Mouse (Mus musculus): Measurements from ENCODE around the gene Peak1. TPM values are rescaled to one million over a fixed set of nuclear protein-coding genes. Genes with fewer than 3 reads are reported as not detected.
A peak's percentile ranks its signal among the peaks of the same experiment; 100 is the strongest.

The Peak1 gene
- total RNA-seq, 2 experiments from 2014 or later: 17.7 to 18.6 TPM

DNA sequence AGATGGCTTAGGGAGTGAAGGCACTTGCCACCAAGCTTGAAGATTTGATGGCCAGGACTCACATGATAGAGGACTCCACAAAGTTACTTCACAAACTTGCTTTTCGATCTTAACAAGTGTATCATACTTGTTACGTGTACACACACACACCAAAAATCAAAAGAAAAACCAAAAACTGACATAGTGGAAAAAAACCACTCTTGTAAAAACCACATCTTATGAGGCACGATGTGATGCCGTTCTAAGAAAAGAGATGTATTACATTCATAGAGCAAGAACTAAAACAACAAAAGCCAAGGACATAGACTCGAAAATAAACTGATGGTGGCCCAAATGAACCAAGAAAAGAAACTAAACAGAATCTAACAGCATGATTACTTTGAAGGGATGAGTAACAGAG lies 92.1 kb downstream of the Peak1 start:
- intact Hi-C loops (cut with DNase I): no loop called here
- no peak for DNase-seq

DNA sequence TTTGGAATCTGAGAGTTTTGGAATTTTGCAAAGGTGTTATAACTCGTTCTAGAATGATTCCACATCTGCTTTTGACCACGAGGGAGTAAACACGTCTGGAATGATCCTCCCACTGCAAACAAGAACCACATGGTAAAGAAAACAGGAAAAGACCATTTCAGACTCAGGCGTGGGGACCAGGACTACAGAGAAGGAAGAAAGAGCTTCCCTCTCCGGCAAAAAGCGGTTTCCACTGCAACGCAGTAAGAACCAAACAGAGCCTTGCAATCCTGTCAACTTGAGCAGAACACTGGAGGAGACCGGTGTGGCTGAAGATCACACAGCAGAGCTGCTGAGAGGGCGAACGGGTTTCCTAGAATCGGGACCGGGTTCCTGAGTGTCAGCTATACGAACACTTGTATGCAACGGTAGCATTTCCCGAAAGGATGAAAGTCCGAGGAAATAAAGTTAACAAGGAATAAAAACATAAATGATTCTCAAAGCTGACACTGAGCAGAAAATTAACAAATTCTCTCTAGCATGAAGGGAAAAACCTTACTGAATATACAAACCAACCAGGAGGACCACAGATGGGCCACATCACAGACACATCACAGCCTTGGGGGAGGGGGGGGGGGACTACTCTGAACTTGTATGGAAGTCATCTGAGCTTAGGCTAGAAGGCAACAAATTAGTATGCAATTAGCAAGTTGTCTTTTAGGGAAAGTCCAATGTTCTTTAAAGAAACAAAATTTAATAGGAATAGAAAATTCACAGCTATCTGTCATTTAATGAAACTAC lies 93.1 kb downstream of the Peak1 start:
- intact Hi-C loops (cut with DNase I): no loop called here

GRCm38 (mm10) chr9:56321291-56321690 lies 96.6 kb downstream of the Peak1 start:
- intact Hi-C loops (cut with DNase I): no loop called here

More for the DNA sequence above, 93.1 kb downstream of the Peak1 start:
- DNase-seq: no peak

GRCm38 (mm10) chr9:56314326-56314725 lies 103.5 kb downstream of the Peak1 start:
- intact Hi-C loops (cut with DNase I): no loop called here
- no peak for DNase-seq

More at GRCm38 (mm10) chr9:56321291-56321690, 96.6 kb downstream of the Peak1 start:
- no peak for DNase-seq

- intact Hi-C loops (cut with DNase I): no loop called here
- DNase-seq: no peak
Measured at GRCm38 (mm10) chr9:56309079-56309478, 108.8 kb downstream of the Peak1 start.

GRCm38 (mm10) chr9:56304526-56304925 lies 113.3 kb downstream of the Peak1 start:
- intact Hi-C loops (cut with DNase I): no loop called here
- no peak for DNase-seq

DNA sequence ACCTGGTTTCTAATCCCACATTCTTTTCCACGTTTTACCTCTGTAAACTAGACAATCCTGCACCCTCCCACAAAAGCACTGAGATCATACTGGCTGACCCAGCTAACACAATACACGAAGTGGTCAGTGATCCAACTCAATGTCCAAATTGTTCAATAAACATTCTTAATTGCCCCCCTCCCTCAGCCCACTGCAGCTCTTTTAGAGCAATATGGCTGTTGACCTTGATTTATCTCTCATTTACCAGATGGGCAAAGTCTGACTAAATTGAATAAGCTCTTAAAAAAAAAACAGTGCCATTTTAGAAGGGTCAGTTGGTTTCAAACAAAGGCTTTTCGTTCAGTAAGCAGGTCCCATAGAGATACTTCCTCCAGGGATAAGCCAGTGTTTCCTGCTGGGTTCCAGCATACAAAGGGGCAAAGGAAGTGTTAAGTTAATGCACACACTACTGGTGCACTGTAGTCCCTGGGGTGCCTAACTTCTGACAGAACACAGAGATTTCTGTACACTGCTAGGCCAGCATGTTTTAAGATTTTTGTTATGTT lies 114.9 kb downstream of the Peak1 start:
- intact Hi-C loops (cut with DNase I): no loop called here
- DNase-seq: no peak

GRCm38 (mm10) chr9:56290019-56290418 lies 127.8 kb downstream of the Peak1 start:
- intact Hi-C loops (cut with DNase I): no loop called here
- no peak for DNase-seq

DNA sequence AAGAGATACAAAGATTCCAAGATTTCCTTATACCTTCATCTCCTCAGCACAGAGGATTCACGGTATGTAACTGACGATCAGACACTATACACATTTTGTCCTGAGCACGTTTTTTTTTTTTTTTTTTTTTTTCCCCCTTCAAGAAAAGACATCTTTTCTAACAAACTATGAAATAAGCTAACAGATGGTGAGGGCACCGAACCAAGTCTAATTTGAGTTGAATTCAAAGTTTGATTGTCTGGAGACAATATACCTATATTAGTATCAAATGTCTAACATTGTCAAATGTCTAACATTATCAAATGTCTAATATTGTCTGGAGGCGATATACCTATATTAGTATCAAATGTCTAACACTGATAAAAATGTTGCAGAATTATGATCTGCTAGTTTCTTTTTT lies 135.4 kb downstream of the Peak1 start:
- DNase-seq: no peak
- intact Hi-C loops (cut with DNase I): no loop called here

GRCm38 (mm10) chr9:56273576-56273975 lies 144.3 kb downstream of the Peak1 start:
- intact Hi-C loops (cut with DNase I): loop anchor here (5.0 kb wide), 1 partner anchor 234 kb away; no protein-coding TSS in a partner anchor

DNA sequence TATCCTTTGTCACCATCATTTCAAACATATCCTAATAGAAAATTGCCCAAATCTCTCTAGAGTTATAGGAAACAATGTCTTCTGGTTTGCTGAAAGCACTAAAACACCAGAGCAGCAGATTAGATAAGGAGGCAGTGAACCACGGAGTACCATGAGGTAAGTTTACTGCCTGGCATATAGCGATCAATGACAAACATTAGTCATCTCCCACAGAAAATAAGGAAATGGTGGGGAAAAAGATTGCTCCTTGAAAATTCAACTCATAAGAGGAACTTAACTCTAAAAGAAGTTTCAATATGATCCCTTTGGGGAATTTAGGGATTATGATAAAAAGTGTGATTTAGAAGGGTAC lies 145.6 kb downstream of the Peak1 start:
- intact Hi-C loops (cut with DNase I): loop anchor here (5.0 kb wide), 1 partner anchor 235 kb away; no protein-coding TSS in a partner anchor
- no peak for DNase-seq

More at GRCm38 (mm10) chr9:56273576-56273975, 144.3 kb downstream of the Peak1 start:
- DNase-seq: no peak

GRCm38 (mm10) chr9:56271326-56272246 lies 146.3 kb downstream of the Peak1 start:
- intact Hi-C loops (cut with DNase I): loop anchor here (5.0 kb wide), 1 partner anchor 236 kb away; no protein-coding TSS in a partner anchor

DNA sequence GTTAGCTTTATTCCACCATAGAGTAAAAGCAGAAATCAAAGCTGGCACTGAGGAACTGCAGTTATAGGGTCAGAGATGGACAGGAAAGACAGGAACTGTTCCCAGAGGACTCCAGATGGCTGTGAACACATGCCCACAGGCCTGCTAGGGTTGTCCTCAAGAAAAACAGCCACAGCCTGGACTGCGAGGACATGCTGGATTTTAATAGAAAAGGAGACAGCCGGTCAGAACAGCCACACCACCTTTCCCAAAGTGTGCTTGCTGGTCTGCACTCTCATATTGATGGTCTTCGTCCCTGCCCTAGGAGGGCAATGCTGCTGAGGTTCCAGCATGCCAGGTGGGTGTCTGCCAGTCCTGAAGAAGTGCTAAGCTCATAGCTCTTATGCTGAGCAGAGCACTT lies 148.8 kb downstream of the Peak1 start:
- intact Hi-C loops (cut with DNase I): loop anchor here (10.0 kb wide), 1 partner anchor 366 kb away; no protein-coding TSS in a partner anchor
- no peak for DNase-seq

More at GRCm38 (mm10) chr9:56271326-56272246, 146.3 kb downstream of the Peak1 start:
- DNase-seq: no peak

DNA sequence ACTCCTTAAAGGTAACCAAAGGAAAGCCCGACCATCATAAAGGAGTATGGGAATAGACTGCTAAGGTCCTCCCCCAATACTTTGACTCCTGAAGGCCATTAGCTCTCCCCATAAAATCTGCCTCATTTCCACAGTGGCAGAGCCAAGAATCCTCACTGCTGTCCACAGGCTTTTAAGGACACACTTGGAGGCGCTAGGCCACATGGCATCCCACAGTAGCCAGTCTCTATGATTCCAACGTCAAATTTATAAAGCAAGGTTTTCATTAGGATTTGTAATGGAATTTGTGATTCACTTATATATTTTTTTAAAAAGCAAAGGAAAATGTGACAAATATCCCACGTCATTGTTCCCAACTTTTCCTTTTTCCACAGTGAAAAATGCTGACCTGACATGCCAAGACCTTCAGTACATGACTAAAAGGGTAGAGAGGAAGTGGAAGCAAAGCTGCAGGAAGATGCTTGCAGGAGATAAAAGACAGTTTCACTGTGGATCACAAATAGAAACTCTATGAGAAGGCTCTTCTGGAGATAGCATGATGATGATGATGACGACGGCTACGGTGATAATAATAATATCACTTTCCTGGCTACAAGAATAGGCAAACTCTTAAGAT lies 151.6 kb downstream of the Peak1 start:
- intact Hi-C loops (cut with DNase I): loop anchor here (10.0 kb wide), 1 partner anchor 368 kb away; no protein-coding TSS in a partner anchor
- DNase-seq: no peak

DNA sequence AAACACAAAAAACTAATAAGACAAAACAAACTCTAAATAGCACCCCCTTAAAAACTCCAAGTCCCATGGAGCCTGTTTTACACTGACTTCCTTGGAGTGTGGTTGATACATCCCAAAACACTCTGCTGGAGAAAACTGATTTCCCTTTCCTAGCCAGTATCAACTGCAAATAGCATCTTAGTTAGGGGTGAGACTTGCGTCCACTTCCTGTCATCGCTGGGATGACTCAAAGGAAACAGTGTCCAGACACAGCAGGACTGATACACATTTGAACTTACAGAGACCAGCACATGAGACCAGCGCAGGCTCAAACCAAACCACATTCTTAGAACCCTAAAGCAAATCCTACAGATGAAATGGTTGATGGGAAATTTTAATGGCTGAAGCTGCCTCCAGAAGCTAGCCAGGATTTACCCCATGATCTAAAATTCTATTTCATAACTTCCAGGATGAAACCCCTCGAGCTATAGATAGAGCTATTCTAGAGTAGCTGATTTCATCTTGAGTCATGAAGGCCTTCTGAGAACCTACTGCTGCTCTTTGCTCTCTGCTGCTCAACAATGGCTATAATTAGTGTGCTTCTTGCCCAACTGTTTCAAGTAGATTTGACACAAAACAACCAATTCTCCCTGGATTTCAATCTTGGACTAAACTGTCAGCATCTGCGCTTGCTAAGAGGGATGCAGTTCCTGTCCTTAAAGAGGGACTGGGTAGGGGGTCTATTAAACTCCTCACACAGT lies 152.2 kb downstream of the Peak1 start:
- no peak for DNase-seq
- intact Hi-C loops (cut with DNase I): loop anchor here (10.0 kb wide), 1 partner anchor 369 kb away; no protein-coding TSS in a partner anchor

- intact Hi-C loops (cut with DNase I): loop anchor here (10.0 kb wide), 1 partner anchor 370 kb away; no protein-coding TSS in a partner anchor
- no peak for DNase-seq
Measured at GRCm38 (mm10) chr9:56265022-56265360, 152.9 kb downstream of the Peak1 start.

DNA sequence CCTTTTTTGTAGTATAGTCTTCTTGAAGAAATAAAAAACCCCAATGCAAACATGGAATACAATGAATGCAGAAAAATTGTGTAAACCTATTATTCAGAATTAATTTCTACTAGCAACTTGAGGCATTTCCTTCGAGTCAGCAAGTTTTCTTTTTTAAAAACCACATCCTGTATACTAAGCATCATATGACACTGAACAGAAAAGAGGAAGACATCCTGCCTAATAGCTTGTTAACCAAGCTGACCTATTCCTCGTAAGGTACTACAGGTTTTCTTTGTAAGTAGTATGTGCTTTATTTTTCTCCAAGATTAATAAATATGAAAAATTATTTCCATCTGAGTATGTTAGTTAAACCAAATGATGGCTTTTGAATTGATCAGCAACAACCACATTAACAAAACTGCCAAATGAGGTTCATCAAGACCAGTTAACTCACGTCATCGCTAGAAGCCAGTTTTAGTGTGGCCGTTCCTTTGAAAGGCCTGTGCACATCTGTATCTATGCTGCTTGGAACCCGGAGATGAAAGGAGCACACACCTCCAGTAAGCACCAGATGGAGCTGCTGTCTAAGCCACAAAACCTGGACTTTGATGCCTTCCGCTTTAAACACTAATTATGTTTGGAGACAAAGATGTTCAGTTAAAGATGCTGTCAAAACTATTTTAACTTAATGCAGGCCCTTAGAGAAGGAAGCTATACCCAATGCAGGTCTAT lies 153.4 kb downstream of the Peak1 start:
- DNase-seq: peak; percentile 39
- intact Hi-C loops (cut with DNase I): loop anchor here (10.0 kb wide), 1 partner anchor 370 kb away; no protein-coding TSS in a partner anchor

- DNase-seq: no peak
- intact Hi-C loops (cut with DNase I): loop anchor here (10.0 kb wide), 1 partner anchor 372 kb away; no protein-coding TSS in a partner anchor
Measured at GRCm38 (mm10) chr9:56263055-56263454, 154.8 kb downstream of the Peak1 start.
